Mouse (Mus musculus) thymus, adult 2 months (tissue): Measurements from ENCODE around the gene Hist1h2bq.

Source experiments
- CTCF ChIP-seq: fragments of 200-500 bp; IDR thresholded peaks from 2 replicates; pipeline ENCODE4 v1.5.1; 2012; ENCODE audit warnings: mild to moderate bottlenecking, control low read depth, low read length, moderate library complexity, borderline replicate concordance; ENCODE audit not compliant: control insufficient read depth, poor library complexity, insufficient read depth; ENCODE audit errors: extremely low read depth
- POLR2A ChIP-seq: fragments of 200-500 bp; IDR thresholded peaks from 2 replicates; pipeline ENCODE4 v1.6.1; 2012; ENCODE audit warnings: mild to moderate bottlenecking, low read length, control low read depth, moderate library complexity; ENCODE audit not compliant: control insufficient read depth, poor library complexity, insufficient read depth; ENCODE audit errors: extremely low read depth

- TF ChIP-seq CTCF (no peak), POLR2A (no peak)
These were observed 18.5 kb upstream of the Hist1h2bq start for GRCm38 (mm10) chr13:21828511-21828910.
